Mouse (Mus musculus) testis, postnatal 10 days (tissue): Measurements from ENCODE around the gene Car10.
"Not testable (repeated sequence)": the region's sequence is repeated elsewhere in the genome, so short reads cannot be mapped to it uniquely, and the experiment has no call there.

Experiments used
- DNase-seq: peaks from one replicate; pipeline ENCODE4 v3.0.0; 2021; ENCODE audit warnings: low spot score

Car10 gene

GRCm38 (mm10) chr11:93393371-93393770, 295.5 kb downstream of the Car10 start:
- DNase-seq: not testable (repeated sequence)

- no peak for DNase-seq
Observed at GRCm38 (mm10) chr11:93396356-93396755, 298.5 kb downstream of the Car10 start.

GRCm38 (mm10) chr11:93401167-93401566, 303.3 kb downstream of the Car10 start:
- DNase-seq: not testable (repeated sequence)

GRCm38 (mm10) chr11:93407981-93408380, 310.2 kb downstream of the Car10 start:
- DNase-seq: no peak

- no peak for DNase-seq
Observed at GRCm38 (mm10) chr11:93431482-93431881, 333.7 kb downstream of the Car10 start.

- DNase-seq: no peak
Observed at GRCm38 (mm10) chr11:93434997-93435915, 337.4 kb downstream of the Car10 start.

GRCm38 (mm10) chr11:93436892-93437291, 339.1 kb downstream of the Car10 start:
- DNase-seq: no peak

- DNase-seq: no peak
Observed at GRCm38 (mm10) chr11:93440466-93440865, 342.6 kb downstream of the Car10 start.

- DNase-seq: no peak
Observed at GRCm38 (mm10) chr11:93443777-93444176, 345.9 kb downstream of the Car10 start.

- DNase-seq: no peak
Observed at GRCm38 (mm10) chr11:93444741-93445140, 346.9 kb downstream of the Car10 start.

- no peak for DNase-seq
Observed at GRCm38 (mm10) chr11:93447566-93447965, 349.7 kb downstream of the Car10 start.

- DNase-seq: no peak
Observed at GRCm38 (mm10) chr11:93448290-93449256, 350.7 kb downstream of the Car10 start.

GRCm38 (mm10) chr11:93450535-93450934, 352.7 kb downstream of the Car10 start:
- DNase-seq: no peak

- DNase-seq: no peak
Observed at GRCm38 (mm10) chr11:93466221-93466620, 368.4 kb downstream of the Car10 start.

GRCm38 (mm10) chr11:93467711-93468110, 369.9 kb downstream of the Car10 start:
- no peak for DNase-seq

- DNase-seq: no peak
Observed at GRCm38 (mm10) chr11:93470771-93471170, 372.9 kb downstream of the Car10 start.

GRCm38 (mm10) chr11:93471573-93472179, 373.8 kb downstream of the Car10 start:
- peak; percentile 73 for DNase-seq

- no peak for DNase-seq
Observed at GRCm38 (mm10) chr11:93484661-93485060, 386.8 kb downstream of the Car10 start.

- no peak for DNase-seq
Observed at GRCm38 (mm10) chr11:93487021-93487420, 389.2 kb downstream of the Car10 start.

GRCm38 (mm10) chr11:93487913-93488604, 390.2 kb downstream of the Car10 start:
- no peak for DNase-seq

- no peak for DNase-seq
Observed at GRCm38 (mm10) chr11:93490211-93490820, 392.5 kb downstream of the Car10 start.
